Mouse (Mus musculus): ENCODE data around the gene Alk. TPM values are rescaled to one million over a fixed set of nuclear protein-coding genes. Genes with fewer than 3 reads are reported as not detected.

Alk gene
- polyA plus RNA-seq, 1 experiment from 2014 or later = 0.39 TPM

GRCm38 (mm10) chr17:72278296-72278695, 326.1 kb downstream of the Alk start:
- no peak for ATAC-seq (replicated peaks; ENCODE audit: insufficient number of reproducible peaks, low FRiP score, low TSS enrichment)
- Histone ChIP-seq H3K9me3 (replicated peaks; ENCODE audit: control insufficient read depth, low read length) (0 out of 2 replicates have a peak, but pooled peaks cover 2% of the 10 kb centered on the region), H3K4me1 (ENCODE audit: control insufficient read depth, insufficient read depth, low read length) (no peaks in the 10 kb centered on the region; the same call in 1 of the 2 replicates), H3K4me2 (no peak overlapping the region), H3K9ac (ENCODE audit: low read depth, low read length) (no peak overlapping the region), H3K4me3 (ENCODE audit: low read depth, low read length) (no peak overlapping the region), H3K27me3 (ENCODE audit: control insufficient read depth, insufficient read depth, low read length) (no peaks in the 10 kb centered on the region), H3K27ac (ENCODE audit: low read depth, low read length) (no peak overlapping the region), H3K36me3 (ENCODE audit: control insufficient read depth, insufficient read depth, low read length) (no peaks in the 10 kb centered on the region)

- no peak overlapping the region for H3K4me2 ChIP-seq
- ATAC-seq (replicated peaks; ENCODE audit: insufficient number of reproducible peaks, low FRiP score, low TSS enrichment) = no peak
- WGBS (ENCODE audit: insufficient replicate concordance) = 68% methylated on average over 6 of the region's 6 CpGs
- no peak overlapping the region for H3K27ac ChIP-seq (ENCODE audit: low read depth, low read length)
- H3K4me1 ChIP-seq (ENCODE audit: control insufficient read depth, insufficient read depth, low read length) = peaks cover 3% of the 10 kb centered on the region; the same call in 1 of the 2 replicates
- no peaks in the 10 kb centered on the region for H3K36me3 ChIP-seq (ENCODE audit: control insufficient read depth, insufficient read depth, low read length)
- H3K4me3 ChIP-seq (ENCODE audit: low read depth, low read length) = no peak overlapping the region
- 0 out of 2 replicates have a peak, but pooled peaks cover 2% of the 10 kb centered on the region for H3K9me3 ChIP-seq (replicated peaks; ENCODE audit: control insufficient read depth, low read length)
- no peak overlapping the region for H3K9ac ChIP-seq (ENCODE audit: low read depth, low read length)
- no peaks in the 10 kb centered on the region for H3K27me3 ChIP-seq (ENCODE audit: control insufficient read depth, insufficient read depth, low read length)
Measured at GRCm38 (mm10) chr17:72276778-72277177, 327.6 kb downstream of the Alk start.

GRCm38 (mm10) chr17:72275391-72275904, 329.0 kb downstream of the Alk start:
- no peaks in the 10 kb centered on the region for H3K36me3 ChIP-seq (ENCODE audit: control insufficient read depth, insufficient read depth, low read length)
- H3K4me3 ChIP-seq (ENCODE audit: low read depth, low read length) = no peak overlapping the region
- peak overlapping the region; percentile 24 for H3K4me2 ChIP-seq
- H3K9ac ChIP-seq (ENCODE audit: low read depth, low read length) = no peak overlapping the region
- H3K27ac ChIP-seq (ENCODE audit: low read depth, low read length) = no peak overlapping the region
- ATAC-seq (replicated peaks; ENCODE audit: insufficient number of reproducible peaks, low FRiP score, low TSS enrichment) = peak; percentile 76
- no peaks in the 10 kb centered on the region for H3K27me3 ChIP-seq (ENCODE audit: control insufficient read depth, insufficient read depth, low read length)
- peaks cover 3% of the 10 kb centered on the region; the same call in 1 of the 2 replicates for H3K4me1 ChIP-seq (ENCODE audit: control insufficient read depth, insufficient read depth, low read length)
- H3K9me3 ChIP-seq (replicated peaks; ENCODE audit: control insufficient read depth, low read length) = 0 out of 2 replicates have a peak, but pooled peaks cover 2% of the 10 kb centered on the region
- WGBS (ENCODE audit: insufficient replicate concordance) = 17% methylated on average over 8 of the region's 8 CpGs

GRCm38 (mm10) chr17:72274205-72274604, 330.2 kb downstream of the Alk start:
- Histone ChIP-seq H3K27ac (ENCODE audit: low read depth, low read length) (no peak overlapping the region), H3K36me3 (ENCODE audit: control insufficient read depth, insufficient read depth, low read length) (no peaks in the 10 kb centered on the region), H3K9ac (ENCODE audit: low read depth, low read length) (no peak overlapping the region), H3K4me1 (ENCODE audit: control insufficient read depth, insufficient read depth, low read length) (peaks cover 3% of the 10 kb centered on the region; the same call in 1 of the 2 replicates), H3K27me3 (ENCODE audit: control insufficient read depth, insufficient read depth, low read length) (no peaks in the 10 kb centered on the region), H3K4me2 (no peak overlapping the region), H3K4me3 (ENCODE audit: low read depth, low read length) (no peak overlapping the region), H3K9me3 (replicated peaks; ENCODE audit: control insufficient read depth, low read length) (0 out of 2 replicates have a peak, but pooled peaks cover 2% of the 10 kb centered on the region)
- 75% methylated on average over 5 of the region's 5 CpGs for WGBS (ENCODE audit: insufficient replicate concordance)
- ATAC-seq (replicated peaks; ENCODE audit: insufficient number of reproducible peaks, low FRiP score, low TSS enrichment) = no peak

- Histone ChIP-seq H3K9me3 (replicated peaks; ENCODE audit: control insufficient read depth, low read length) (no peaks in the 10 kb centered on the region), H3K36me3 (ENCODE audit: control insufficient read depth, insufficient read depth, low read length) (no peaks in the 10 kb centered on the region), H3K4me2 (no peak overlapping the region), H3K27ac (ENCODE audit: low read depth, low read length) (no peak overlapping the region), H3K4me3 (ENCODE audit: low read depth, low read length) (no peak overlapping the region), H3K27me3 (ENCODE audit: control insufficient read depth, insufficient read depth, low read length) (no peaks in the 10 kb centered on the region), H3K4me1 (ENCODE audit: control insufficient read depth, insufficient read depth, low read length) (peaks cover 3% of the 10 kb centered on the region; the same call in 1 of the 2 replicates), H3K9ac (ENCODE audit: low read depth, low read length) (no peak overlapping the region)
- 75% methylated on average over 1 of the region's 1 CpGs for WGBS (ENCODE audit: insufficient replicate concordance)
- ATAC-seq (replicated peaks; ENCODE audit: insufficient number of reproducible peaks, low FRiP score, low TSS enrichment) = no peak
Measured at GRCm38 (mm10) chr17:72271640-72272039, 332.8 kb downstream of the Alk start.

GRCm38 (mm10) chr17:72268529-72268928, 335.9 kb downstream of the Alk start:
- ATAC-seq (replicated peaks; ENCODE audit: insufficient number of reproducible peaks, low FRiP score, low TSS enrichment) = no peak
- H3K9ac ChIP-seq (ENCODE audit: low read depth, low read length) = no peak overlapping the region
- no peaks in the 10 kb centered on the region for H3K27me3 ChIP-seq (ENCODE audit: control insufficient read depth, insufficient read depth, low read length)
- 0 out of 2 replicates have a peak, but pooled peaks cover 3% of the 10 kb centered on the region for H3K4me1 ChIP-seq (ENCODE audit: control insufficient read depth, insufficient read depth, low read length)
- H3K9me3 ChIP-seq (replicated peaks; ENCODE audit: control insufficient read depth, low read length) = no peaks in the 10 kb centered on the region
- 66% methylated on average over 5 of the region's 5 CpGs for WGBS (ENCODE audit: insufficient replicate concordance)
- H3K4me2 ChIP-seq = no peak overlapping the region
- H3K36me3 ChIP-seq (ENCODE audit: control insufficient read depth, insufficient read depth, low read length) = no peaks in the 10 kb centered on the region
- H3K4me3 ChIP-seq (ENCODE audit: low read depth, low read length) = no peak overlapping the region
- no peak overlapping the region for H3K27ac ChIP-seq (ENCODE audit: low read depth, low read length)

GRCm38 (mm10) chr17:72265171-72266022, 339.0 kb downstream of the Alk start:
- no peak overlapping the region for H3K4me3 ChIP-seq (ENCODE audit: low read depth, low read length)
- H3K4me1 ChIP-seq (ENCODE audit: control insufficient read depth, insufficient read depth, low read length) = no peaks in the 10 kb centered on the region
- no peaks in the 10 kb centered on the region for H3K27me3 ChIP-seq (ENCODE audit: control insufficient read depth, insufficient read depth, low read length)
- no peaks in the 10 kb centered on the region for H3K36me3 ChIP-seq (ENCODE audit: control insufficient read depth, insufficient read depth, low read length)
- no peak overlapping the region for H3K27ac ChIP-seq (ENCODE audit: low read depth, low read length)
- WGBS (ENCODE audit: insufficient replicate concordance) = 78% methylated on average over 9 of the region's 9 CpGs
- H3K9ac ChIP-seq (ENCODE audit: low read depth, low read length) = no peak overlapping the region
- no peak for ATAC-seq (replicated peaks; ENCODE audit: insufficient number of reproducible peaks, low FRiP score, low TSS enrichment)
- H3K9me3 ChIP-seq (replicated peaks; ENCODE audit: control insufficient read depth, low read length) = no peaks in the 10 kb centered on the region
- no peak overlapping the region for H3K4me2 ChIP-seq

- Histone ChIP-seq H3K4me1 (ENCODE audit: control insufficient read depth, insufficient read depth, low read length) (peaks cover 14% of the 10 kb centered on the region), H3K4me3 (ENCODE audit: low read depth, low read length) (no peak overlapping the region), H3K36me3 (ENCODE audit: control insufficient read depth, insufficient read depth, low read length) (no peaks in the 10 kb centered on the region), H3K27ac (ENCODE audit: low read depth, low read length) (no peak overlapping the region), H3K9ac (ENCODE audit: low read depth, low read length) (no peak overlapping the region), H3K4me2 (no peak overlapping the region), H3K9me3 (replicated peaks; ENCODE audit: control insufficient read depth, low read length) (no peaks in the 10 kb centered on the region), H3K27me3 (ENCODE audit: control insufficient read depth, insufficient read depth, low read length) (no peaks in the 10 kb centered on the region)
- no peak for ATAC-seq (replicated peaks; ENCODE audit: insufficient number of reproducible peaks, low FRiP score, low TSS enrichment)
- 78% methylated on average over 5 of the region's 5 CpGs for WGBS (ENCODE audit: insufficient replicate concordance)
Measured at GRCm38 (mm10) chr17:72253411-72253810, 351.0 kb downstream of the Alk start.

All from heart, embryonic 11.5 days (tissue).